Mouse (Mus musculus): ENCODE measurements around the gene Olfr13.
"Not testable (repeated sequence)": the region's sequence is repeated elsewhere in the genome, so short reads cannot be mapped to it uniquely, and the experiment has no call there.

Olfr13 gene

DNA sequence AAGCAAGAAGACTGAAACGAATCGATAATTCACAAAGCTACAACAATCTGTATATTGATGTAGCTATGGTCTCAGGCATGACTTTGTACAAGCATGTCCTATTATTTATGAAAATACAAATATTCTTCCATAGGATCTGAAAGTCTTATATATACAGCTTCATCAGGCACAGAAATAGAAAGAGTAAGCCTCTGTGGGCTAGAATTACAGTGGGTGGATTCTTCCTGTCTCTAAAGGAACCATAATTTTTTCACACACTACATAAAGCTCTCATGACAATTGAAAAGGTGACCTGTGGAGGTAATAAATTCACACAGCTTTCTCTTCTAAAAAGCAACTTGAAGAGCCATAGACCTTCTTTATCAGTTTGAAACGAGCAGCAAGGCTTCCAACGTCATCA, at the start of gene Olfr13:
Gene Olfr13 (plus strand): TSS at position 301 of the 400 bp plus-strand sequence.
- no peak for DNase-seq (ENCODE audit: low read depth)

DNA sequence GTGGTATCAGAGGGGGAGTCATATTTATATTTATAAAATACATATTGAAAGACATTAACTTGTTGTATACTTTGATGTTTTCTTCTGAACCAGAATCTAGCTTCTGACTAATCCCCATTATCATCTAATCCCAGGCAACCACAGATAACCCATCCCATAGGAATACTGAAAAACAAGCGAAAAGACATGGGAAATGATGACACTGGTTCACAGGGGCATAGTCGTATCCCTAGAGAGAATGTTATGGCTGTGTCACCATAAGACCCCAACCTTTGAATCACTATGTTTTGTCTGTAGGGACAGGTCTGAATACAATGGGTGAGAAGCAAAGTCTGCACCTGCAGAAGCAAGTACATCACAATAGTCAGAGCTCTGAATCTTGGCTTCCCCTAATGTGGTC, 25.7 kb upstream of the Olfr13 start, which contains the start of gene Olfr237-ps1:
Gene Olfr237-ps1 (plus strand): TSS at position 301 of the 400 bp plus-strand sequence.
- not testable (repeated sequence) for DNase-seq (ENCODE audit: low read depth)

DNA sequence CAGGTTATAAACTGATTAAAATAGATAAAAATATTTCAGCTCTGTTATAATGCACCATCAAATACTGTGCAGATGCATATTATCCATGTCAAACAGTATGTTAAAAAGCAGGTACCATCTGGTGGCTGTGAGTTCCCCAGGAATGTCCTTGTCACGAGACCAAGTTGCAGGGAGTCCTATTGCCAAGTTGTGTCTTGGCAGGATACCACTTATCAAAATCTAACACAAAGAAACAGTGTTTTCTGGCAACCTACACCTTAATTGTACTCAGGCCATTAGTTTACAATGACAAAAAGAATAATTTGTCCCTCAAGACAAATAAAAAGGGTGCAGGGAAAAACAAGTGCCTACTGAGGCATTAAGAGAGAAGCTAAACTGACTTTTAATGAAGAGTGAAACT, 12.4 kb upstream of the Olfr13 start:
- DNase-seq (ENCODE audit: low read depth) = no peak

DNA sequence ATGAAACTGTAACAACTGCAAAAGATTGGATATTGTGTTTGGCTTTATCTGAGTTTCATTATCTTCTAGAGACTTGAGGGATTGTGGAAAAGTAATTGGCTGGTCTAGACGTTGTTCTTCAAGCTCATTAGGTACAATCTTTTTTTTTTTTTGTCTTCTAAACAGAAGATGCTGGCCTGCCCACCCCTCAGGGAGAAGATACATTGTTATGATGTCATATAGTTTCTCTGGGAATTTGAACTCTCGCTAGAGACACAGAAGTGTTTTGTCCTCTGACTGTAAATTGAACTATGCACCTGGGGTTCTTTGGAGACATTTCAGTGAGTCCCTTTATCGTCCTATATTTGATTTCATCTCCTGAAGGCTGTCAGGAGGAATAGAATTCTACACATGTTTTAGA, 9.0 kb upstream of the Olfr13 start, which contains the start of gene Olfr437:
Gene Olfr437 (plus strand): TSS at position 301 of the 400 bp plus-strand sequence.
- DNase-seq (ENCODE audit: low read depth) = no peak

DNA sequence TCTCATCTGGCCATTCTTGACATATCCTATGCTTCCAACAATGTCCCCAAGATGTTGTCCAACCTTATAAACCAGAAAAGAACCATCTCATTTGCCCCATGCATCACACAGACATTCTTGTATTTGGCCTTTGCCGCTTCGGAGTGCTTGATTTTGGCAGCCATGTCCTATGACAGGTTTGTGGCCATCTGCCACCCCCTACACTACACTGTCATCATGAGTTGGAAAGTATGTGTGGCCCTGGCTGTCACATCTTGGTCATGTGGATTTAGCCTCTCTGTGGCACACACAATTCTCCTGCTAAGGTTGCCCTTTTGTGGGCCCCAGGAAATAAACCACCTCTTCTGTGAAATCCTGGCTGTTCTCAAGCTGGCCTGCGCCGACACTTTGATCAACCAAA, 4.7 kb upstream of the Olfr13 start:
- DNase-seq (ENCODE audit: low read depth) = no peak

DNA sequence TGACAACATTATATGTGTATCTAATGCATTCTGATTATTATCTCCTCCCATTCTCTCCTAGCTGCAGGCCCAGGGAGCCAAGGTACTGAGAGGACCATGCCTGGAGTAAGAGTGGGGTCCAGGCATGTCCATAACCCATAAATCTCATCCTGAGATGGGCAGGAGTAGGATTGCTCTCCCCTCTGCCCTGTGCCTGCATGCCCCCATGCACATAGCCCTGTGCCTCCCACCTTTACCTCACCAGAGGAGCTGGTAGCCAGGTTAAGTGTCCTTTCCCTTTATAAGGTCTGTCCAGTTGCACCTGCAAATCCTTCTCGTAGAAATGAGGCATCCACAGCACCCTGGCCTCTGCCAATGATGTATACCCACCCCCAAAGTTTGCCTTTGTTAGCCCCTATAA, 6.2 kb downstream of the Olfr13 start:
- no peak for DNase-seq (ENCODE audit: low read depth)

DNA sequence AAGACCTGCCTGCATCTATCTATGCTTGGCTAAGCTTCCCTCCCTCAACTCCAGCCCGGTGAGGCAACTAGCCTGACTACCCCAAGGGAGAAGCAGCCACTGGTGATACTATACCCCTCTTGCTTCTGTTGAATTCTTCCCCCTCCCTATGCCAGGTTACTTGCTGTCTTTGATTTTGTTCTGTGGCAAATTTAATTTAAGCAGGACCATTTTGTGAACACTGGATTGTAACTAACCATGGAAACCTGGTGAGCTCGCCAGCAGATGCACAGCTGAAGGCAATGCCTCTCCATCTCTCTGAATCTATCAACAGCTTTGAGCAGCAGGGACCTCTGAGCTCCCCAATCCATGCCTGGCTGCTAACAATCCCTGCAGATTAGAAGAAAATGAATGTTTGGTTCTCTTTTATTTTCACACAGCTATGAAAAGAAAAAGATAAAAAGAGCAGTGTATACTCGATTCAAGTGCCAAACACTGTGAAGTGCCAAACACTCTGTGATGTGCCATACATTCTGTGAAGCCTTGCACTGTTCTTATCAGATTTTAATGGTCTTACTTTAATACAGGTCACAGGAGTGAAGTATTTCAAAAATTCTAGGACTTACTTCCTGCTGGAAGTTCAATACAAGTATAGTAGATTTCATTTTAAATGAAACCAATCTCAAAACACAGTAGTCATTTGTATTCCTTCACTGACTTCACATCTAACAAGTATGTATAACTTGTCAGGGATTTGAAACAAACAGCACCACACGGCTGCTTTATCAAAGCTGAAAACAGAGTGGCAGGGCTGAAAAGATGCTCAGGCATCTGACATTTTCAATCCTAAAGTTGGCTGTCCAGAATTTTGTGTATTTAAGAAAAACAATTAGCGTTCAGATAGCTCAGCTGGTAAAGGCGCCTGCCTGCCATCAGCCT, 6.9 kb downstream of the Olfr13 start:
- DNase-seq (ENCODE audit: low read depth) = no peak

DNA sequence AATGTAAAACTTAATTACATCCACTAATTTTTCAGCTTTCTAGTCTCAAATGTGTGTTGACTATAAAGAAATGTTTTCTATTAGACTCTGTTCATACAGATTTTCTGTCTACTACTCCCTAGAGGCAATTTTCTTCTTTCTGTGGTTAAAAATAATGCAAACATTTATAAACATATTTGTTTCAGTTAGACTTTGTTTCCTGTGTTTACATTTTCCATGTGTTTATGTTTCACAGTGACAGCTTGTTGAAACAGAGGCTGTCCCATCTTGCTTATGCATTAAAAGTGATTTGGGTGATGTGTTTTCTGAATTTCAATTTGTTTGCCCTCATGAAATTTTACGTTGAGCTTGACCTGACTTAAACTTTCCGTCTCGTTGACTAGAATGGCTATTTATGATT, 19.0 kb downstream of the Olfr13 start:
- DNase-seq (ENCODE audit: low read depth) = no peak

DNA sequence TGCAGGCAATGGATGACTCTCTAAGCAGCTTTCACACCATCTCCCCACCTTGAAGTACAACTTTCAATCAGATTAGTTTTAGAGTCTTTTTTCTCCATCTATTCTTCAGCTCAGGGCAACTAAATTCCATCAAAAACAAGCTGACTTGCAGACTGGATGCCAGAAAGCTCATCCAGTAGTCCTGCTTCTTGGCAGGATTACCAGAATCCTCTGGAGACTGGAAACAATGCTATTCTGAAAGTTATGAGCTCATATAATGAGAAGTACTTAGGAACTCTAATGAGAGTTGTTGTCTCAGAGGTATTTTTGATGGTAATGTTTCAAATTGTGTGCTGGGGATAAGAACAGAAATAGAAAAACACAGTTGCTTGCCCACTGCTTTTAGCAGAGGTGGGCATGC, 24.8 kb downstream of the Olfr13 start, which contains the start of gene Olfr435:
Gene Olfr435 (plus strand): TSS at position 366 of the 400 bp plus-strand sequence.
- no peak for DNase-seq (ENCODE audit: low read depth)

DNA sequence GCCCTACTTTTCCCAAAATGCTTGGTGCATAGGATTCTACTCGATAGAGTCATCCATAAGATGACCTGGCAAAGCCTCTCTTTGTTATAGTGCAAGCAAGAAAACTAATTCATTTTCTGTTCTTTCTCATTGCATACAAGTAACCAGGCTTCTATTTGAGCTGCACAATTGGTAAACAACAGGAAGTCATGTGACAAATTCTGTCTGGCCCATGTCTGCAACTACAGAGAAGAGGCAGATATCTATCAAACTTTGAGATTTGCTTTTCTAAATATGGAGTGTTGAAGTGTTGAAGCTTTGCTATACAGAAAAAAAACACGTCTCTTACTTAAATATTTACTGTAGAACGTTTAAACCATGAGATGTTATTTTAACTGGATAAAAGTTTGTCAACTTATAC, 26.2 kb downstream of the Olfr13 start:
- DNase-seq (ENCODE audit: low read depth) = no peak

DNA sequence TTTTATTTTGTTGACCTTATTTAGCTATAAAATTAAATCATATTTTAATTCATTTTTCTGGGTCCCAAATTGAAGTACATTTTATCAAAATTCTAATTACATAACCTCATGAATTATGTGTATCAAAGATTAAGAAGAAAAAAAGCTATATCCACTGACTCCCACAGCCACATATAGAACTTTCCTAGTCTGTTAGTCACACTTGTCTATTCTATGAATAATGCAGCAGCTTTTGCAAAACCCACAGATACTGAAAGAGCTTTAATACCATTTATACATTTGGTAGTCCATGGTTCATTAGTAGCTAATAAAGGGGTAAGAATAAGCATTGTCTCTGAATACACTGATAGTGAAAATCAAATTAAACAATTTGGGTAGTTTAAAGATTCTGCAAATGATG, 30.8 kb downstream of the Olfr13 start:
- no peak for DNase-seq (ENCODE audit: low read depth)

DNA sequence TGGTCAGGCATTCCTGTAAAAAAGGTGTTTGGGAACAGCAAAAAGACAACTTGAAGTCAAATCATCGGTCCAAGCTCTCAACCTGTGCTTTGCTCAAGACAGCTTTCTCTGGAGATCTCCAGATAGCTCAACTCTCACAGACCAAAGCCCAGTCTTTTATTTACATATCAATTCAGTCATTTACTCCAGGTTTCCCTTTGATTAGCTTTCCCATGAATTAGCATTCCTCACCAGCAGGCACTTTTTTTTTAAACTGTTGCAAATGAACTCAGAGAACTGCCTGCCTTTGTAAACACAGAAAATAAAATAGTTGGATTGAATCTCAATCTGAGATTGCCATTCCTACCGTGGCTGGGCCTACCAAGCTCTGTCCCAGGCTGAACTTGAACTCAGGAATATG, 33.4 kb downstream of the Olfr13 start:
- DNase-seq (ENCODE audit: low read depth) = no peak

DNA sequence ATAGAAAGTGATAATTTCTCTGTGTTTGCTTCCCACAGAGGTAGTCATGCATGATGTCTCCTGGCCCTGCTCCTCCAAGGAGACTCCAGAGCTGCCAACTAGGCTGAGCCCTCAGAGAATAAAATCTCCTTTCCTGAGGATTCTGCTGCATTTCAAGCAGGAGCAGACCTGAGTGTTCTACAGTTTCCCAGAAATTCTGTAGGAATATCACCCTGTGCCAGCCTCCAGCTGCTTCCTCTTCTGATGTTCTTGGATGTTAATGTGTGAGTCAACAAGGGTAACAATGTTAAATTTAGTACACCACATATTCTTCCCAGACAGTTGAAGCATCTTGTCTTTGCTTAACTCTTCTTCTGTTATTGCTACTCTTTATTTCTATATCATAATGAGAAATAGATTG, 40.9 kb downstream of the Olfr13 start, which contains the start of gene Olfr434:
Gene Olfr434 (plus strand): TSS at position 149 of the 400 bp plus-strand sequence.
- not testable (repeated sequence) for DNase-seq (ENCODE audit: low read depth)

Measured in NIH3T3 (cell line).